Mouse (Mus musculus) G1E (cell line): ENCODE data around the gene Urod. TPM values are rescaled to one million over a fixed set of nuclear protein-coding genes. Genes with fewer than 3 reads are reported as not detected.

Source experiments
- ATAC-seq: 2 replicates; pipeline ENCODE4 v1.8.0; 2016; ENCODE audit warnings: mild to moderate bottlenecking; ENCODE audit not compliant: insufficient number of reproducible peaks, poor library complexity, low FRiP score, severe bottlenecking; ENCODE audit errors: extremely low read depth
- DNase-seq: peaks from one replicate; pipeline ENCODE4 v3.0.0; 2012; ENCODE audit warnings: low spot score
- H3K27me3 ChIP-seq: 2 replicates; pipeline ENCODE4 v1.6.1; 2012; ENCODE audit warnings: mild to moderate bottlenecking, low read length, inconsistent platforms; ENCODE audit not compliant: insufficient read depth
- H3K36me3 ChIP-seq: replicated peaks from 2 replicates; pipeline ENCODE3; 2012; ENCODE audit warnings: mild to moderate bottlenecking, inconsistent platforms
- H3K4me1 ChIP-seq: 2 replicates; pipeline ENCODE4 v1.6.1; 2012; ENCODE audit warnings: low read depth, low read length, inconsistent platforms, mixed read lengths; ENCODE audit not compliant: insufficient read depth
- H3K4me3 ChIP-seq: 2 replicates; pipeline ENCODE4 v1.5.1; 2012; ENCODE audit warnings: low read depth, mild to moderate bottlenecking, inconsistent platforms, low read length, moderate library complexity, mixed read lengths
- H3K9me3 ChIP-seq: replicated peaks from 2 replicates; pipeline ENCODE4 v1.6.1; 2012; ENCODE audit warnings: inconsistent platforms
- CTCF ChIP-seq: IDR thresholded peaks from 2 replicates; pipeline ENCODE4 v1.5.1; 2012; ENCODE audit warnings: low read depth, low read length, inconsistent platforms, mixed read lengths
- GATA1 ChIP-seq: IDR thresholded peaks from 2 replicates; pipeline ENCODE4 v1.6.1; 2012; ENCODE audit warnings: borderline replicate concordance, low read length, inconsistent platforms, mixed read lengths
- GATA2 ChIP-seq: IDR thresholded peaks from 2 replicates; pipeline ENCODE4 v1.6.1; 2012; ENCODE audit warnings: low read depth, low read length, inconsistent platforms, borderline replicate concordance
- POLR2AphosphoS5 ChIP-seq: IDR thresholded peaks from 2 replicates; pipeline ENCODE4 v1.6.1; 2012; ENCODE audit warnings: low read depth, low read length, inconsistent platforms; ENCODE audit not compliant: insufficient replicate concordance
- TAL1 ChIP-seq: conservative IDR thresholded peaks from 2 replicates; pipeline ENCODE4 v1.6.1; 2012; ENCODE audit warnings: low read depth, low read length, inconsistent platforms, mixed read lengths
- polyA plus RNA-seq: library from polyadenylated mRNA; stranded (reverse); fragments of >175 nt; gene quantifications from 2 replicates; pipeline ENCODE4 v1.2.3, GENCODE M21; 2012
- total RNA-seq, 2 experiments: library from RNA; stranded (forward) in 1 of 2; stranded (reverse) in 1 of 2; fragments of 200-1000 nt in 1 of 2; fragments of >200 nt in 1 of 2; fragmentation: Nextera tagmentation in 1 of 2; gene quantifications; 2 replicates each; pipeline ENCODE4 v1.2.3; 2014 to 2017

Urod gene
- total and polyA plus RNA-seq, 3 experiments, result 35.6 to 97.7 (median 85.4) TPM

DNA sequence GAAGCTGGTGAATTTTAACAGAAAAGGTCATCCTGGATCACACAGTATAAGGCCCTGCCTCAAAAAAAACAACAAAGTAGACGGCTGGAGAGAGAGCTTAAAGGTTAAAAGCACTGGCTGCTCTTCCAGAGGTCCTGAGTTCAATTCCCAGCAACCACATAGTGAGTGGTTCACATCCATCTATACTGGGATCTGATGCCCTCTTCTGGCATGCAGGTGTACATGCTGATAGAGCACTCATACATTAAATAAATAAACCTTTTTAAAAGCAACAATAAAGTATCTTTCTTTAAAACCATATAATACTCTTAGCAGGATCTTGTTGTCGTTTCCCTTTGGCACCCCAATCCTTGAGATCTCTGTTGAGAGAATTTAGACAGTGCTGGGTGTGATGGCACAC lies 17.7 kb downstream of the Urod start:
- Histone ChIP-seq H3K4me3 (no peak overlapping the region), H3K27me3 (peaks cover 22% of the 10 kb centered on the region), H3K9me3 (no peaks in the 10 kb centered on the region), H3K4me1 (no peaks in the 10 kb centered on the region), H3K36me3 (no peaks in the 10 kb centered on the region)
- no peak for TF ChIP-seq TAL1
- no peak for TF ChIP-seq GATA2
- no peak for TF ChIP-seq POLR2AphosphoS5
- DNase-seq, result no peak
- no peak for ATAC-seq

- TF ChIP-seq POLR2AphosphoS5 (no peak), GATA2 (no peak), GATA1 (no peak), TAL1 (no peak), CTCF (no peak)
- H3K4me3 ChIP-seq, result no peak overlapping the region
- DNase-seq (no peak), ATAC-seq (no peak)
- no peaks in the 10 kb centered on the region; the same call in 1 of the 2 replicates for H3K4me1 ChIP-seq
- no peaks in the 10 kb centered on the region for H3K36me3 ChIP-seq
- no peaks in the 10 kb centered on the region for H3K9me3 ChIP-seq
- H3K27me3 ChIP-seq, result peaks cover 3% of the 10 kb centered on the region; the same call in 1 of the 2 replicates
Observed at GRCm38 (mm10) chr4:116954951-116955350, 39.3 kb downstream of the Urod start.

DNA sequence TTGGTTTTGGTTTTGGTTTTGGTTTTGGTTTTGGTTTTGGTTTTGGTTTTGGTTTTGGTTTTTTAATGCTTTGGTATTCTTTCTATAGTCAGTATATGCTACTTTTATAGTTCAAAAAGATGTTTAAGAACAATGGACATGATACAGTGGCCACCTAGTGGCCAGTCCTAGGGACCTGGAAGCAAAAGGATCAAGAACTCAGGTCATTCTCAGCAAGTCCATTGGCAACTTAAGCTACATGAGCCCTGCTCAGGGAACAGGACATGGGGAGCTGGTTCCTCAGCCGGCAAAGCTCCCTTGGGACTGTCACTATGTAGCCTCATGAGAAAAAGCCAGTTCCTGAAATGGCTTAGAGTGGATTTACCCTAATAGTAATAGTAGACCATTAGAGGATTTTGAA lies 42.6 kb downstream of the Urod start:
- Histone ChIP-seq H3K36me3 (no peaks in the 10 kb centered on the region), H3K4me3 (no peak overlapping the region), H3K9me3 (no peaks in the 10 kb centered on the region), H3K4me1 (no peaks in the 10 kb centered on the region; the same call in 1 of the 2 replicates), H3K27me3 (peaks cover 6% of the 10 kb centered on the region; the same call in 1 of the 2 replicates)
- ATAC-seq, result no peak
- no peak for DNase-seq
- TF ChIP-seq TAL1 (no peak), POLR2AphosphoS5 (no peak), CTCF (no peak), GATA2 (no peak), GATA1 (no peak)

DNA sequence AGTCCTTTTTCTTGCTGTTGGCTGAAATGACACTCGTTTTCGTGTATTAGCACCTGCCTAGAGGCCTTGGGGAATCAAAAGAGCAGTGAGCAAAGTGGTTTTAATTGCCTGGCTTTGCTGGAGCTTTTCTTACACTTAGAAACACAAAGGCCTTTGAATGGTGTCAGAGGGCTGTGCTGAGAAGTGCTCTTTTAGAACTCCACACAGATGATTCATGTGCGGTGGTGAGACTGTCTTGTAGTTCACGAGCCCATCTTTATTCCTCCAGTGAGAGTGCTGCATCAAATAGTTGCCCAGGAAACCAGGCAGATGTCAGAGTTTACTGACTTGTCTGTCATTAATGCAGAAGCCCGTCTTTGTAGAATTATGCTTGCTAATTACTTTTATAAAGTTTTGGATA lies 50.2 kb downstream of the Urod start:
- no peak for DNase-seq
- Histone ChIP-seq H3K9me3 (no peaks in the 10 kb centered on the region), H3K4me3 (no peak overlapping the region), H3K27me3 (peaks cover 17% of the 10 kb centered on the region; the same call in 1 of the 2 replicates), H3K4me1 (no peaks in the 10 kb centered on the region), H3K36me3 (no peaks in the 10 kb centered on the region)
- TF ChIP-seq POLR2AphosphoS5 (no peak), GATA1 (no peak), CTCF (no peak), TAL1 (no peak), GATA2 (no peak)
- no peak for ATAC-seq

DNA sequence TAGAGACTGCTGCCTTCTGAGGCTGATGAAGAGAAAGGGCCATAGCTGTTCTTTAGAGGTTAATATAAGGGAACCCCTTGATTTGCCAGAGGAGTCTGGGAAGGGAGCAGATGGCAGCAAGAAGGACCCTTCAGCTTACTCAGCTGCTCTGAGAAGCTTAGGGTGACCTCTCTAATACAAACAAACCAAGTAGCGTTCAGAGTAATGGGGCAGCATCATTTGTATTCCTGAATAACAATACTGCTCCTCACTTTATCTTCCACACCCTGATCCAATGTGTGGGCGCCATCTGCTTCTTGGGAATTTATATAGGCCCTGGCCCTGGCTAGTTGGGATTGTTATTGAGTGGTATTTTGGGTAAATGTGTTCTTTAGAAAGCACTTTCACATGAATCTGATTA lies 51.5 kb downstream of the Urod start:
- Histone ChIP-seq H3K9me3 (no peaks in the 10 kb centered on the region), H3K27me3 (peaks cover 17% of the 10 kb centered on the region; the same call in 1 of the 2 replicates), H3K4me1 (no peaks in the 10 kb centered on the region), H3K4me3 (no peak overlapping the region), H3K36me3 (no peaks in the 10 kb centered on the region)
- TF ChIP-seq CTCF, result no peak
- no peak for TF ChIP-seq GATA1
- TF ChIP-seq POLR2AphosphoS5, result no peak
- TF ChIP-seq GATA2, result no peak
- no peak for TF ChIP-seq TAL1
- ATAC-seq (no peak), DNase-seq (no peak)

Other genes with a start within 250 kb of the Urod start
- gene Toe1, start 186.8 kb downstream of the Urod start, total RNA-seq (2014; fragmentation: Nextera tagmentation), result 12.5 and 15.3 TPM in 2 replicates
- 37.3 and 46.1 TPM in 2 replicates for gene Toe1, start 186.8 kb downstream of the Urod start, total RNA-seq (2017)
- 2.5 and 3.5 TPM in 2 replicates for gene Toe1, start 186.8 kb downstream of the Urod start, polyA plus RNA-seq
- 15.9 and 23.3 TPM in 2 replicates for gene Mutyh, start 186.7 kb downstream of the Urod start, total RNA-seq (2014; fragmentation: Nextera tagmentation)
- gene Mutyh, start 186.7 kb downstream of the Urod start, total RNA-seq (2017), result 5.1 and 6.1 TPM in 2 replicates
- gene Mutyh, start 186.7 kb downstream of the Urod start, polyA plus RNA-seq, result 17.9 and 18.7 TPM in 2 replicates
- gene Hpdl, start 172.7 kb downstream of the Urod start, total RNA-seq (2014; fragmentation: Nextera tagmentation), result not detected in 2 replicates
- 0.06 TPM in 1 of 2 replicates, not detected in the other for gene Hpdl, start 172.7 kb downstream of the Urod start, total RNA-seq (2017)
- not detected in 2 replicates for gene Hpdl, start 172.7 kb downstream of the Urod start, polyA plus RNA-seq
- not detected in 2 replicates for gene Zswim5, start 117.0 kb downstream of the Urod start, total RNA-seq (2014; fragmentation: Nextera tagmentation)
- 0.06 and 0.11 TPM in 2 replicates for gene Zswim5, start 117.0 kb downstream of the Urod start, total RNA-seq (2017)
- not detected in 2 replicates for gene Zswim5, start 117.0 kb downstream of the Urod start, polyA plus RNA-seq
- 12.0 and 12.5 TPM in 2 replicates for gene Hectd3, start 904 bp upstream of the Urod start, total RNA-seq (2014; fragmentation: Nextera tagmentation)
- 19.2 TPM in 2 replicates for gene Hectd3, start 904 bp upstream of the Urod start, total RNA-seq (2017)
- gene Hectd3, start 904 bp upstream of the Urod start, polyA plus RNA-seq, result 14.3 and 25.8 TPM in 2 replicates
- 28.1 and 34.9 TPM in 2 replicates for gene Eif2b3, start 25.0 kb upstream of the Urod start, total RNA-seq (2014; fragmentation: Nextera tagmentation)
- 31.7 and 31.8 TPM in 2 replicates for gene Eif2b3, start 25.0 kb upstream of the Urod start, total RNA-seq (2017)
- gene Eif2b3, start 25.0 kb upstream of the Urod start, polyA plus RNA-seq, result 6.0 and 6.5 TPM in 2 replicates
- gene Ptch2, start 101.7 kb upstream of the Urod start, total RNA-seq (2014; fragmentation: Nextera tagmentation), result 3.3 TPM in 1 of 2 replicates, not detected in the other
- 0.38 TPM in 1 of 2 replicates, not detected in the other for gene Ptch2, start 101.7 kb upstream of the Urod start, total RNA-seq (2017)
- not detected in 2 replicates for gene Ptch2, start 101.7 kb upstream of the Urod start, polyA plus RNA-seq
- gene Btbd19, start 131.3 kb upstream of the Urod start, total RNA-seq (2014; fragmentation: Nextera tagmentation), result 34.6 and 46.3 TPM in 2 replicates
- gene Btbd19, start 131.3 kb upstream of the Urod start, total RNA-seq (2017), result 12.3 and 12.8 TPM in 2 replicates
- gene Btbd19, start 131.3 kb upstream of the Urod start, polyA plus RNA-seq, result 20.0 and 33.5 TPM in 2 replicates
- gene Tctex1d4, start 132.4 kb upstream of the Urod start, total RNA-seq (2014; fragmentation: Nextera tagmentation), result 1.7 TPM in 1 of 2 replicates, not detected in the other
- 1.8 TPM in 2 replicates for gene Tctex1d4, start 132.4 kb upstream of the Urod start, total RNA-seq (2017)
- 2.4 and 3.3 TPM in 2 replicates for gene Tctex1d4, start 132.4 kb upstream of the Urod start, polyA plus RNA-seq
- gene Plk3, start 139.6 kb upstream of the Urod start, total RNA-seq (2014; fragmentation: Nextera tagmentation), result 1.4 and 1.9 TPM in 2 replicates
- gene Plk3, start 139.6 kb upstream of the Urod start, total RNA-seq (2017), result 5.2 and 6.4 TPM in 2 replicates
- 4.4 and 6.0 TPM in 2 replicates for gene Plk3, start 139.6 kb upstream of the Urod start, polyA plus RNA-seq
- gene Rps8, start 161.8 kb upstream of the Urod start, total RNA-seq (2014; fragmentation: Nextera tagmentation), result 2,089 and 2,273 TPM in 2 replicates
- 1,736 TPM in 2 replicates for gene Rps8, start 161.8 kb upstream of the Urod start, total RNA-seq (2017)
- gene Rps8, start 161.8 kb upstream of the Urod start, polyA plus RNA-seq, result 2,887 and 5,494 TPM in 2 replicates
- gene Kif2c, start 188.2 kb upstream of the Urod start, total RNA-seq (2014; fragmentation: Nextera tagmentation), result 50.6 and 62.8 TPM in 2 replicates
- gene Kif2c, start 188.2 kb upstream of the Urod start, total RNA-seq (2017), result 50.6 and 52.0 TPM in 2 replicates
- 7.1 and 8.6 TPM in 2 replicates for gene Kif2c, start 188.2 kb upstream of the Urod start, polyA plus RNA-seq